Mouse (Mus musculus) lung, postnatal 0 days (tissue): ENCODE measurements around the gene Krt24.

Experiments
- CTCF ChIP-seq: IDR thresholded peaks from 2 replicates; pipeline ENCODE4 v1.5.1; 2016; ENCODE audit warnings: antibody characterized with exemption, mild to moderate bottlenecking
- EP300 ChIP-seq: IDR thresholded peaks from 2 replicates; pipeline ENCODE4 v1.6.1; 2016; ENCODE audit warnings: antibody characterized with exemption, mild to moderate bottlenecking, control low read depth

DNA sequence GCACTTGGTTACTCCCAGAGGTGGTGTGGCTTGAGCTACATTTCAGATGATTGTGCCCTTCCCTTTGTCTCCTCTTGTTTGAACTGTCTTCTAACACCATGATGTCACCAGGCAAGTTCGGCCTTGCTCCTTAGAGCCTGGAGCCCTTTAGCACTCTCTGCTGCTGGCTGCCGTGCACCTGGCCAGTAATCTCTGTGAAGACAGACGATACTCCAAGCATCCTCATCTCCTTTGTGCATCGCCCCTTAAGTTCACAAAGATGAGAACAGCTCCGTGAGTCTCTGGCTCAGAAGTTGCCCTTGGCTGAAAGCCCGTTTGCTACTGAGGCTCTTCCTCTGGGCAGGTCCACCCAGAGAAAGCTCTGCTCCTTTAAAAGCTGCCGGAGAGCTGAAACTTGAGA lies 8.3 kb downstream of the Krt24 start:
- TF ChIP-seq CTCF (no peak), EP300 (no peak)
